Mouse (Mus musculus): ENCODE data around the gene Vhl. TPM values are rescaled to one million over a fixed set of nuclear protein-coding genes. Genes with fewer than 3 reads are reported as not detected.

Gene Vhl
- polyA plus RNA-seq, 1 experiment from 2014 or later: 68.2 TPM

DNA sequence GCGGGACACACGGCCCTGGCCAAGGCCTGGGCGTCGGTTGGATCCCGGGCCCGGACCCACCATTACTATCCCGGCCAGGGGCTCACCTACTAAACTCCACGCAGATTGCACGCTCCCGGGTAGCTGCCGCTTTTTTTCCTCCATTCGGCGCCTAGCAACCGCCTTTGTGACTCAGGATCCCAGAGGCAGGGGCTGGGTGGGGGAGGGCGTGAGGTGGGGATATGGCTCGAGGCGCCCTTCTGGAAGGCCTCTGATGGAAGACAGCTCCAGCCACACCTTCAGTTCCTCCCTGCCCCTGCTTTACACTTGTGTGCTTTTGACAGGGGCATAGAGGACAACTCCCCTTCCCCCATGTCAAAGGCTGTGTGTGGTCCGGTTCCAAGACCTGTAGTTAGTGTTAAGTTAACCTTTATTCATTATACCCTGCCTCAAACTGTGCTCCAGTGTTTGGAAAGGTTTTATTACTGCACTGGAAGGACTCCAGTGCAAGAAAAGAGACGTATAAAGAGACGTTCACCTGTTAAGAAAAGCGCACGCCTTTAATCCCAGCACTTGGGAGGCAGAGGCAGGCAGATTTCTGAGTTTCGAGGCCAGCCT is 23.1 kb upstream of the Vhl start, which contains the start of gene Fancd2os:
Gene Fancd2os (minus strand): TSS at position 173 of the 597 bp plus-strand sequence.
- 45% methylated on average over 23 of the region's 23 CpGs for WGBS
- Histone ChIP-seq H3K9me3 (ENCODE audit: control insufficient read depth, low read length) (no peaks in the 10 kb centered on the region), H3K27ac (ENCODE audit: low read depth, low read length) (no peak within 1 kb of the TSS), H3K36me3 (ENCODE audit: control insufficient read depth, insufficient read depth, low read length) (no peaks in the 10 kb centered on the region), H3K4me2 (ENCODE audit: low read depth) (no peak within 1 kb of the TSS), H3K27me3 (ENCODE audit: control insufficient read depth, insufficient read depth, low read length) (no peaks in the 10 kb centered on the region), H3K4me3 (ENCODE audit: low read depth, low read length) (no peak within 1 kb of the TSS), H3K9ac (ENCODE audit: low read length) (peak within 1 kb of the TSS; percentile 26; the same call in 1 of the 2 replicates), H3K4me1 (ENCODE audit: control insufficient read depth, insufficient read depth, low read length) (peaks cover 4% of the 10 kb centered on the region; the same call in 1 of the 2 replicates)
- ATAC-seq (ENCODE audit: insufficient read depth, low FRiP score, low TSS enrichment) (no peak), DNase-seq (ENCODE audit: low spot score) (peak; percentile 18)

DNA sequence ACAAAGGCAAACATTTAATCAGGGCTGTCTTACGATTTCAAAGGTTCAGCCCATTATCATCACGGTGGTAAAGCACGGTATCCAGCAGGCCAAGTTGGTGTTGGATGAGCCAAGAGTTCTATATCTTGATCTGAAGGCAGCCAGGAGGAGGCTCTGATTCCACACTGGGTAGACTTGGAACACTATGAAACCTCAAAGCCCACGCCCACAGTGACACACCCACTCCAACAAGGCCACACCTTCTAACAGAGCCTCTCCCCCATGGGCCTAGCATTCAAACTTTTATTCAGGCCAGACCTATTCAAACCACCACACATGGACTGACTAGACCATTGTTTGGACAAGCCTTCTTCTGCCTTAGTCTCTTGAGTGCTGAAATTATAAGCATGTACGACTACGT is 20.9 kb upstream of the Vhl start:
- H3K9ac ChIP-seq (ENCODE audit: low read length): no peak overlapping the region
- H3K4me1 ChIP-seq (ENCODE audit: control insufficient read depth, insufficient read depth, low read length): peaks cover 9% of the 10 kb centered on the region; the same call in 1 of the 2 replicates
- WGBS: 91% methylated on average over 6 of the region's 6 CpGs
- no peak overlapping the region for H3K4me3 ChIP-seq (ENCODE audit: low read depth, low read length)
- H3K36me3 ChIP-seq (ENCODE audit: control insufficient read depth, insufficient read depth, low read length): no peaks in the 10 kb centered on the region
- H3K27ac ChIP-seq (ENCODE audit: low read depth, low read length): no peak overlapping the region
- ATAC-seq (ENCODE audit: insufficient read depth, low FRiP score, low TSS enrichment) (no peak), DNase-seq (ENCODE audit: low spot score) (no peak)
- H3K27me3 ChIP-seq (ENCODE audit: control insufficient read depth, insufficient read depth, low read length): no peaks in the 10 kb centered on the region
- H3K4me2 ChIP-seq (ENCODE audit: low read depth): no peak overlapping the region
- no peaks in the 10 kb centered on the region for H3K9me3 ChIP-seq (ENCODE audit: control insufficient read depth, low read length)

DNA sequence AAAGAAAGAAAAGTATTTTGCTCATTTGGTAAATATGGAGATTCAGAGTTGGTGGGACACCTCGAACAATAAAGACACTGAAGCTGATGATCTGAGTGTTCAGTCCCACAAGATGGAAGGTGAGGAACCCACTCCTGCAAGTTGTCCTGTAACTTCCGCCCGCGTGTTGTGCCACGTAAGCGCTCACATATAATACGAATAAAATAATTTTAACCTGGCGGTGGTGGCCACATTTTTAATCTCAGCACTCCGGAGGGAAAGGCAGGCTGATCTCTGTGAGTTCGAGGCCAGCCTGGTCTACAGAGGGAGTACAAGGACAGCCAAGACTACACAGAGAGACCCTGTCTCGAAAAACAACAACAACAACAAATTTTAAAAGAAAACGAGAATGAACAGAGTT is 19.8 kb upstream of the Vhl start:
- WGBS: 48% methylated on average over 12 of the region's 12 CpGs
- no peak overlapping the region for H3K27ac ChIP-seq (ENCODE audit: low read depth, low read length)
- peak overlapping the region; percentile 94 for H3K9ac ChIP-seq (ENCODE audit: low read length)
- no peaks in the 10 kb centered on the region for H3K27me3 ChIP-seq (ENCODE audit: control insufficient read depth, insufficient read depth, low read length)
- H3K4me2 ChIP-seq (ENCODE audit: low read depth): peak overlapping the region; percentile 69
- peaks cover 9% of the 10 kb centered on the region; the same call in 1 of the 2 replicates for H3K4me1 ChIP-seq (ENCODE audit: control insufficient read depth, insufficient read depth, low read length)
- ATAC-seq (ENCODE audit: insufficient read depth, low FRiP score, low TSS enrichment): 0 out of 2 replicates have a peak, but pooled peaks have one; percentile 4
- H3K4me3 ChIP-seq (ENCODE audit: low read depth, low read length): peak overlapping the region; percentile 97
- no peaks in the 10 kb centered on the region for H3K36me3 ChIP-seq (ENCODE audit: control insufficient read depth, insufficient read depth, low read length)
- H3K9me3 ChIP-seq (ENCODE audit: control insufficient read depth, low read length): no peaks in the 10 kb centered on the region
- peak; percentile 13 for DNase-seq (ENCODE audit: low spot score)

DNA sequence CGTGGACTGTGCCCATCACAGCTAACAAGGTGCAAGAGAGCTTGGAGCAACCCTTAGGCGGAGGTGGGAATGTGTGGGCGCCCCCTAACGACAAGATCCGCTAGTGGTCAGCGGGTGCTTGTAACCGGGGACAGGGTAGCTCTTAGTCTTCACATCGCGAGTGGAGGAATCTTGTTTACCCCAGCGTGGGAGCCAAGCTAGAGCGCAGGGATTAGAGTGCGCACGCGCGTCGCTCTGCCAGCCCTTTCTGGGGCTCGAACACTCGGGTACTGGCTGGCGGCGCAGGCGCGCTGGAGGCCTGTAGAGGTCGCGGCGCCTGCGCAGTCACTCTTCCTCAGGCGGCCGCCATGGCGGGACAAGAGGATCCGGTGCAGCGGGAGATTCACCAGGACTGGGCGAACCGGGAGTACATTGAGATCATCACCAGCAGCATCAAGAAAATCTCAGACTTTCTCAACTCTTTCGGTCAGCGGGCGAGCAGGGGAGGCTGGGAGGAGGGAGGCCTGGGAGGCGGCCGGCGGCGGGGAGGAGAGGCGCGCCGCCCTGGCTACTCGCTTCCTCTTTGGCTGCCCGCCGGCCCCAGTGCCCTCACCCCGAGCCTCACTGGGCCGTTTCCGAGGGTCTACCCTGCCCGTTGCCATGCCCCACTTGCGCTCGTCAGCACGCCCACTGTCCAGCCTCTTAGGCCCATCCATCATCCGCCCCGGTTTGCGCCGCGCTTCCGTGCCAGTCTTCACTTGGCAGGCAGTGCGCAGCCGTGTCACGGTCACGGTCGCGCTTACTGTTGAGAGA is 19.1 kb upstream of the Vhl start, which contains the start of gene Brk1:
Gene Brk1 (plus strand): TSS at position 341 of the 792 bp plus-strand sequence.
- Histone ChIP-seq H3K27me3 (ENCODE audit: control insufficient read depth, insufficient read depth, low read length) (no peaks in the 10 kb centered on the region), H3K36me3 (ENCODE audit: control insufficient read depth, insufficient read depth, low read length) (no peaks in the 10 kb centered on the region), H3K4me2 (ENCODE audit: low read depth) (peak within 1 kb of the TSS; percentile 69), H3K9ac (ENCODE audit: low read length) (peak within 1 kb of the TSS; percentile 94), H3K27ac (ENCODE audit: low read depth, low read length) (peak within 1 kb of the TSS; percentile 75), H3K4me3 (ENCODE audit: low read depth, low read length) (peak within 1 kb of the TSS; percentile 97), H3K4me1 (ENCODE audit: control insufficient read depth, insufficient read depth, low read length) (peaks cover 9% of the 10 kb centered on the region; the same call in 1 of the 2 replicates), H3K9me3 (ENCODE audit: control insufficient read depth, low read length) (no peaks in the 10 kb centered on the region)
- ATAC-seq (ENCODE audit: insufficient read depth, low FRiP score, low TSS enrichment): peak; percentile 84
- peak; percentile 91 for DNase-seq (ENCODE audit: low spot score)
- under 1% methylated on average over 59 of the region's 65 CpGs for WGBS

DNA sequence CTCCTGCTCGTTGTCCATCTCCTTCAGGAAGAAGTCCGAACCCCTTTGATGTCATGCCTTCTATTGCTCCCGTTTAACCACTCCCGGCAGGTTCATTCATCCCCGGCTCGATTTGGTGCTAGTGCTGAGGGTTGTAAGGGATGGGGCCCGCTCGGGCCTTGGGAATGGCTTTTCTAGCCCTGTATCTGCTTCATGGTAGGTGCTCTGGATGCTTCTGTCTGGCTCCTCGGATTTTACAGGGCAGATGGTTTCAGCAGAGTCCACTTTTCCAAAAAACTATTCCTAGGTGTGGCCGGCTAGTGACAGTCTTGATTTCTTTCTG is 18.6 kb upstream of the Vhl start:
- no peak for DNase-seq (ENCODE audit: low spot score)
- Histone ChIP-seq H3K4me3 (ENCODE audit: low read depth, low read length) (peak overlapping the region; percentile 97), H3K27me3 (ENCODE audit: control insufficient read depth, insufficient read depth, low read length) (no peaks in the 10 kb centered on the region), H3K36me3 (ENCODE audit: control insufficient read depth, insufficient read depth, low read length) (no peaks in the 10 kb centered on the region), H3K4me1 (ENCODE audit: control insufficient read depth, insufficient read depth, low read length) (peaks cover 9% of the 10 kb centered on the region; the same call in 1 of the 2 replicates), H3K9me3 (ENCODE audit: control insufficient read depth, low read length) (no peaks in the 10 kb centered on the region), H3K9ac (ENCODE audit: low read length) (peak overlapping the region; percentile 94), H3K4me2 (ENCODE audit: low read depth) (peak overlapping the region; percentile 69), H3K27ac (ENCODE audit: low read depth, low read length) (peak overlapping the region; percentile 75)
- no peak; the same call in 1 of the 2 replicates for ATAC-seq (ENCODE audit: insufficient read depth, low FRiP score, low TSS enrichment)
- WGBS: 5% methylated on average over 10 of the region's 10 CpGs

DNA sequence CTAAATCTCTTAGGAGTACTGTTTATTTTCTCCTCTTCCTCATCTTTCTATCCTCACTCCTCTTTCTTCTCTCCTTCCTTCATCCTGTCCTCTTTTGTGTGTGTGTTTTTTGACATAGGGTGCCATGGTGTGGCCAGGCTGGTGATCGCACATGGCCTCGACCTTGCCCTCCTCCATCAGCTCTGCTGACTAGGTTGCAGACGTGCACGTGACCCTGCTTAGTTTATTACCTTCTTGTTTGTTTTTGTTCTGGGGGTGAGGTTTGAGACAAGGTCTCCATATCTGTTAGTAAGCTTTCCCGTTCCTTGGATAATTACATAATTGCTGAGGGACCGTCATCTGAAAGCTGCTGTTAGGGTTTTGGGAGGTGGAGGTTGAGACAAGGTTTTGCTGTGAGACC is 14.9 kb upstream of the Vhl start:
- no peak overlapping the region for H3K9ac ChIP-seq (ENCODE audit: low read length)
- H3K36me3 ChIP-seq (ENCODE audit: control insufficient read depth, insufficient read depth, low read length): no peaks in the 10 kb centered on the region
- H3K9me3 ChIP-seq (ENCODE audit: control insufficient read depth, low read length): no peaks in the 10 kb centered on the region
- no peak for DNase-seq (ENCODE audit: low spot score)
- H3K4me1 ChIP-seq (ENCODE audit: control insufficient read depth, insufficient read depth, low read length): peaks cover 9% of the 10 kb centered on the region; the same call in 1 of the 2 replicates
- 83% methylated on average over 6 of the region's 6 CpGs for WGBS
- H3K27ac ChIP-seq (ENCODE audit: low read depth, low read length): no peak overlapping the region
- no peaks in the 10 kb centered on the region for H3K27me3 ChIP-seq (ENCODE audit: control insufficient read depth, insufficient read depth, low read length)
- no peak overlapping the region for H3K4me3 ChIP-seq (ENCODE audit: low read depth, low read length)
- no peak for ATAC-seq (ENCODE audit: insufficient read depth, low FRiP score, low TSS enrichment)
- no peak overlapping the region for H3K4me2 ChIP-seq (ENCODE audit: low read depth)

DNA sequence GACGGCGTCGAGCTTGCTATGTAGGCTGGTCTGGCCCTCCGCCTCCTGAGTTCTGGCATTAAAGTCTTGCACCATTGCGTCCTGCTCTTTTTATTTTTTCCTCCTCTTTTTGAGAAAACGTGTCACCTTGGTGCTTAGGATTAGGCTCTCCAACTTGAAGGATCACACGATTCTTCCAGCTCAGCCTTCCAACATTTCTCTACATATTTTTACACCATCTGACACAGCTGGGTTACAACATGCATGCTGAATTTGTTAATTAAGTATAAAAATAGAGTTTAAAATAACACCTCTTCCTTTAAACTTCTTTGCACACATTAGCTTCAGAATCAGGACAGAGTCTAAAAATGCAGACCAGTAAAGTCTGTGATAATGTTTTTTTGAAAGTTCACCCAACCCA is 14.5 kb upstream of the Vhl start:
- no peaks in the 10 kb centered on the region for H3K36me3 ChIP-seq (ENCODE audit: control insufficient read depth, insufficient read depth, low read length)
- no peak overlapping the region for H3K4me3 ChIP-seq (ENCODE audit: low read depth, low read length)
- no peaks in the 10 kb centered on the region for H3K9me3 ChIP-seq (ENCODE audit: control insufficient read depth, low read length)
- DNase-seq (ENCODE audit: low spot score) (no peak), ATAC-seq (ENCODE audit: insufficient read depth, low FRiP score, low TSS enrichment) (no peak)
- no peaks in the 10 kb centered on the region for H3K27me3 ChIP-seq (ENCODE audit: control insufficient read depth, insufficient read depth, low read length)
- H3K4me2 ChIP-seq (ENCODE audit: low read depth): no peak overlapping the region
- H3K4me1 ChIP-seq (ENCODE audit: control insufficient read depth, insufficient read depth, low read length): peaks cover 9% of the 10 kb centered on the region; the same call in 1 of the 2 replicates
- H3K27ac ChIP-seq (ENCODE audit: low read depth, low read length): no peak overlapping the region
- no peak overlapping the region for H3K9ac ChIP-seq (ENCODE audit: low read length)
- WGBS: 93% methylated on average over 7 of the region's 7 CpGs

DNA sequence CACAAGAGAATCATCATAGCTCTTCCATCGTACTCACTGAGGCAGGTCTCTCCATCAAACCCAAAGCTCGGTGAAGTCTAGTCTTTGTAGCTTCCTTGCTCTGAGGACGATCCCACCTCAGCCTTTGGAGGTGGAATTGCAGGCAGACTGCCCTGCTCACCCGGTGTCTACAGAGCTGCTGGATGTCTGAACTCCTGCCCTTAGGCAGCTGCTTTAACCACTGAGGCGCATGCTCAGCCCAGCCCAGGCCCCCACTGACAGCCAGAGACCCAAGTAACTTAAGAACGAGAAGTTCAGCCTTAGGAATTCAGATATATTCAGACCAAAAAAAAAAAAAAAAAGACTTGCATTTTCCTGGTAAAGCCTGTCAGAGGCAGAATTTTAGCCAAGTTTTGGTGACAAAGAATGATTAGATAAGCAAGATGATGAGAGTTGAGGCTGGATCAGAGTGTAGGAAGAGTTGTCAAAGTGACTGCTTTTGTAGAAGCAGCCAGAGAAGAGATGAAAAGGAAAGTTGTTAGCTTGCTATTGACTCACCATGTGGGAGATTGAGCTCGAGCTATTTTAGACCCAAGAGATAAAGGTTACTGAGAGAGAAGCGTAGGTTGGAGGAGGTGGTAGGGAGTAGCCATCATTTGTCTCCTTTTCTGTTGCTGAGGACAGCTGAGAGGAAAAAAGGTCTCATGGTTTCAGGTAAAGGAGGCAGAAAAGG is 11.3 kb upstream of the Vhl start:
- WGBS: 91% methylated on average over 8 of the region's 8 CpGs
- ATAC-seq (ENCODE audit: insufficient read depth, low FRiP score, low TSS enrichment): no peak
- Histone ChIP-seq H3K4me2 (ENCODE audit: low read depth) (no peak overlapping the region), H3K36me3 (ENCODE audit: control insufficient read depth, insufficient read depth, low read length) (peaks cover 12% of the 10 kb centered on the region), H3K4me3 (ENCODE audit: low read depth, low read length) (no peak overlapping the region), H3K9me3 (ENCODE audit: control insufficient read depth, low read length) (no peaks in the 10 kb centered on the region), H3K27ac (ENCODE audit: low read depth, low read length) (no peak overlapping the region), H3K9ac (ENCODE audit: low read length) (no peak overlapping the region), H3K4me1 (ENCODE audit: control insufficient read depth, insufficient read depth, low read length) (no peaks in the 10 kb centered on the region), H3K27me3 (ENCODE audit: control insufficient read depth, insufficient read depth, low read length) (no peaks in the 10 kb centered on the region)
- no peak for DNase-seq (ENCODE audit: low spot score)
